ENCODE assay signal across 19 mouse cellular contexts in genomic region chr10:11013653-11014052, GRCm38 (mm10).
"Had no signal": no experiment of that assay in that cellular context is flagged by ENCODE, and none has a peak within 500 bp of the region (broad histone marks: within the 10 kb centered on the region; RNA-seq: fewer than 3 reads in every experiment).

No protein-coding gene starts in this region.

- ATAC-seq: forebrain, embryonic 13.5 days; forebrain, embryonic 14.5 days; forebrain, embryonic 15.5 days; forebrain, embryonic 16.5 days; forebrain, postnatal 0 days had no signal

- DNase-seq: cerebellum, adult 8-10 months; cerebellum, adult 9-10 months; cerebellum, adult 9-11 months; cerebellum, postnatal 10 days; cerebellum, postnatal 14 days; cerebellum, postnatal 25 days; cerebellum, postnatal 36 days; embryo, embryonic 11 days; forebrain, postnatal 0 days; gastrocnemius, adult 2 months; gastrocnemius, postnatal 14 days; gastrocnemius, postnatal 25 days; gastrocnemius, postnatal 36 days; heart, adult 11 months; heart, adult 2 months had no signal
